Mouse (Mus musculus) megakaryocyte, embryonic 14.5 days (primary cell): ENCODE data around the gene Them5. TPM values are rescaled to one million over a fixed set of nuclear protein-coding genes. Genes with fewer than 3 reads are reported as not detected.

Experiments
- H3K27me3 ChIP-seq: replicated peaks from 2 replicates; pipeline ENCODE3; 2012; ENCODE audit warnings: inconsistent platforms
- H3K36me3 ChIP-seq: replicated peaks from 2 replicates; pipeline ENCODE3; 2012; ENCODE audit warnings: low read length, inconsistent platforms, mixed read lengths
- H3K4me1 ChIP-seq: 2 replicates; pipeline ENCODE4 v1.6.1; 2012; ENCODE audit warnings: inconsistent platforms
- H3K4me3 ChIP-seq: replicated peaks from 2 replicates; pipeline ENCODE3; 2012; ENCODE audit warnings: moderate library complexity, mild to moderate bottlenecking, inconsistent platforms
- H3K9me3 ChIP-seq: 2 replicates; pipeline ENCODE4 v1.6.1; 2012; ENCODE audit warnings: inconsistent platforms
- FLI1 ChIP-seq: IDR thresholded peaks from 2 replicates; pipeline ENCODE4 v1.6.1; 2012; ENCODE audit warnings: low read length, inconsistent platforms, mixed read lengths
- GATA1 ChIP-seq: IDR thresholded peaks from 3 replicates; pipeline ENCODE4 v1.6.1; 2012; ENCODE audit warnings: mixed read lengths, low read length, inconsistent platforms, borderline replicate concordance
- polyA plus RNA-seq: library from polyadenylated mRNA; stranded (reverse); fragments of >175 nt; gene quantifications from 2 replicates; pipeline ENCODE4 v1.2.3, GENCODE M21; 2012; ENCODE audit warnings: low replicate concordance; ENCODE audit not compliant: insufficient read depth

Gene Them5
- polyA plus RNA-seq = not detected in 2 replicates

DNA sequence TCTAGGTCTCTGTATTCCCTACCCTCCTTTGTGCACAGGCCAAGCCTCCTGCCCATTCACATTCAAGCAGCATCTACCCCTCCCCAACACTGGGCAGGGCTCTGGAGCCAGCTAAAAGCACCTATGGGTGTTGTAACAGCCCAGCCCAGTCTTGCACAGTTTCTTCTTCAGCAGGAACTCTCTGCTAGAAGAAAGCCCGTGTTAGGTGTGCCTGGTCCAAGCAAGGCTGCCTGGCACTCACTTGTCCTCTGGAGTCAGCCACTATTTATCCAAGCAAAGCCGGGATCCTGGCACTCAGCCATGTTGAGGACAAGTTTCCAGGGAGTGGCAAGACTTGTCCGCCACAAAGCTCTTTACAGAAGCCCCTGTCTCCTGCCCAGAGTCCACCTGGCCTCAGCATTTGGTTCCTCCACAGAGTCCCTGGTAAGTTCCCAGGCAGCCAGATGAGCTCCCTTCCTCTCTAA is at the start of gene Them5:
TSS of gene Them5 (plus strand) at position 141 of the 464 bp plus-strand sequence.
- Histone ChIP-seq H3K9me3 (0 out of 2 replicates have a peak, but pooled peaks cover 3% of the 10 kb centered on the region), H3K36me3 (no peaks in the 10 kb centered on the region), H3K4me1 (no peaks in the 10 kb centered on the region), H3K4me3 (no peak within 1 kb of the TSS), H3K27me3 (peaks cover 13% of the 10 kb centered on the region)
- TF ChIP-seq GATA1 = no peak
- TF ChIP-seq FLI1 = no peak

DNA sequence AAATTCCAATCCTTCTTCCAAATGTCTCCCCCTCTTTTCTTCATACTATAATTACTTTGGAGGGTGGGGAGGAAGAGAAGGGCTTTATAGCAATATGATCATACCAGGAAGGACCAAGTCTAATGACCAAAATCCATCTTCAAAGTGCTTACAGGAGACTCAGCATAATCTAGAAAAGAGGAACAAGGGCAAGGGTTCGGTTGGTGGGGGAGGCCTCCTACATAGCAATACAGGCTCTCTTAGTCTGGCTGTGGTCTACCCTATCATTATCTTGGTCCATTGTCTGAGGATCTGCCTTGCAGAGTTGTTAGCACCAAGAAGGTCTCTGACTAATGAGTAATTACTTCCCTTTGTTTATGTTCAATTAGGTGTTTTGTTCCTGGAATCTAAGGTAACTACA is 36.4 kb upstream of the Them5 start:
- TF ChIP-seq GATA1 (no peak), FLI1 (no peak)
- no peak overlapping the region for H3K4me3 ChIP-seq
- no peaks in the 10 kb centered on the region; the same call in 1 of the 2 replicates for H3K9me3 ChIP-seq
- H3K27me3 ChIP-seq = no peaks in the 10 kb centered on the region
- no peaks in the 10 kb centered on the region for H3K36me3 ChIP-seq
- peaks cover 13% of the 10 kb centered on the region for H3K4me1 ChIP-seq

DNA sequence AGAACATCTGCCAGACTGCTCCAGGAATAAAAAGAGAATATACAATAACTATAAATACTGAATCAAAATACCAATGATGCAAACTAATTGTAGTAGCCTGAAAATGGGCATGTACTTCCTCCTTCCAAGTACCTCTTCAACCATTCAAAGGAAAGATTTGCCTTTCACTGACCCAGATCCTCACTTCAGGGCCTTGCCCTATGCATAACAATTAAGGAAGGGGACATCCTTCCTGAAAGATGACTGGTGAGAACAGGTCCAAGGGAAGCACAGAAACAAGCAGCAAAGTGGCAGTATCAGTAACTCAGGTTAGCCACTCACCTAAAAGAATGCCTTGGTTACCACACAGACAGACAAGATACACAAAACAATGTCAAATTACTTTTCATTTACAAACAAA is 34.9 kb upstream of the Them5 start:
- Histone ChIP-seq H3K9me3 (no peaks in the 10 kb centered on the region; the same call in 1 of the 2 replicates), H3K27me3 (no peaks in the 10 kb centered on the region), H3K4me3 (no peak overlapping the region), H3K36me3 (no peaks in the 10 kb centered on the region), H3K4me1 (peaks cover 25% of the 10 kb centered on the region)
- TF ChIP-seq FLI1 (no peak), GATA1 (no peak)

DNA sequence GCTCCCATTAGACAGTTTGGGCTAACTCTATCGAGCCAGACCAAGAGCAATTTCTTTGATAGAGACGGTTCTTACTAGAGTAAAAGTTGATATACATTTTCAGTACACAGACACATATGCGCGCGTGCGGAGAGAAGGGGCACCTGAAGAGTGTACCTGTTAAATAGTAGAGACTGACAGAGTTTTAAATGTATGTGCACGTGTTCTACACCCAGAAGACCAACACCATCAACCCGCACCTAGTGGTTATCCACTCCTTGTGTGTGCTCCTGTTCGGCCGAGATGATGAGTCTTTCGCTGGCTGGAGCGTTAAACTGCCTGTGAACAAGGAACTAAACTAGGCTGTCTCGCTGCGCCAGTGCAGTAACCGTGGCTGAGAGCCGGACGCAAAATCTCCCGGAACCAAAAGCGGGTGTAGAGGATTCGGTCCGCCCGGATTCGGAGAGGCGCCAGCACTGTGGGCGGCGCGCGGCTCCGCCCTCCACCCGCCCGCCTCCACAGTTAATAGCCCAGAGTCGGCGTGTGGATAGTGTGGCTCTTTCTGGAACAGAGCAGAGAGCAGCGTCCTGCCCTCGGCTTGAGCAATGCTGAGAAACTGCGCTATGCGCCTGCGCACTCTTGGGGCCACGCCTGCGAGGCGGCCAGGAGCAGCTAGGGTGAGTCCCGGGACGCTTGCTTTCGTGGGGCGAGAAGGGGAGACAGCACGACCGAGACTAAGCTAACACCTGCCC is 32.1 kb upstream of the Them5 start, which contains the start of gene Them4:
TSS of gene Them4 (plus strand) at position 457 of the 731 bp plus-strand sequence.
- peak within 1 kb of the TSS; percentile 94 for H3K4me3 ChIP-seq
- peaks cover 25% of the 10 kb centered on the region for H3K4me1 ChIP-seq
- no peaks in the 10 kb centered on the region for H3K36me3 ChIP-seq
- H3K9me3 ChIP-seq = no peaks in the 10 kb centered on the region
- no peaks in the 10 kb centered on the region for H3K27me3 ChIP-seq
- no peak for TF ChIP-seq GATA1
- no peak for TF ChIP-seq FLI1

DNA sequence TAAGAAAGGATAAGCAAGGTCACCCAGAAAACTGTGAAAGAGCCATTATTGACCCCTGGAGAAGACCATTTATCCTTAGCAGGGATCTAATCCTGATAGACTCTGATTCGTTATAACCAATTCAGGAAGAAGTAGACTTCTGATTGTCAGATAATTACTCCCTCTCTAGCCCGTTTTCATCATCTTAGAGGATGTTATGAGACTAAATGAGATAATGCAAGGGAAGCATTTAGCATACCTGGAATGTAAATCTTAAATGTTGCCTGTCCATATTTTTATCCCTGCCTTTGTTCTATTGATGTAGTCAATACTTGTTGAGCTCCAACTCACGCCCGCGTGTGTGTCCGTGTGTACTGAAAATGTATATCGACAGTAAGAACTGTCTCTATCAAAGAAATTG is 31.4 kb upstream of the Them5 start:
- Histone ChIP-seq H3K36me3 (no peaks in the 10 kb centered on the region), H3K4me1 (peaks cover 25% of the 10 kb centered on the region), H3K9me3 (no peaks in the 10 kb centered on the region), H3K4me3 (peak overlapping the region; percentile 94), H3K27me3 (no peaks in the 10 kb centered on the region)
- TF ChIP-seq GATA1 = no peak
- TF ChIP-seq FLI1 = no peak

DNA sequence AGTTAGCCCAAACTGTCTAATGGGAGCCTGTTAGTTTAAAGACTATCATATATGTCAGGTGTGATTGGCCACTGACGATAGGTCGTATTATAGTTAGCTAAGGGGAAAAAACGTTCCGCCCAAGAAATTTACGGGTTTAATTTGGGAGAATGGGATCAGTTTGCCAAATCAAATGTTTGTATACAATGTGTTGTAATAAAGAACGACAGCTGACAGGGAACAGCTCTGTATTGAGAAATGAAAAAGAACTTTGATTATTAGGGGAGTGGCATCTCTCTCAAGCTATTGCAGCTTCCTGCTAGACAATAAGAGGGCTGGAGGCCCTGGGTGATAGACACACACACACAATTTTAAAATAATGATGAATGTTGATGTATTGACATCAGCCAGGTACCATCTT is 31.0 kb upstream of the Them5 start:
- H3K4me1 ChIP-seq = peaks cover 25% of the 10 kb centered on the region
- TF ChIP-seq FLI1 (no peak), GATA1 (no peak)
- no peaks in the 10 kb centered on the region for H3K36me3 ChIP-seq
- no peaks in the 10 kb centered on the region for H3K9me3 ChIP-seq
- peak overlapping the region; percentile 94 for H3K4me3 ChIP-seq
- H3K27me3 ChIP-seq = no peaks in the 10 kb centered on the region

DNA sequence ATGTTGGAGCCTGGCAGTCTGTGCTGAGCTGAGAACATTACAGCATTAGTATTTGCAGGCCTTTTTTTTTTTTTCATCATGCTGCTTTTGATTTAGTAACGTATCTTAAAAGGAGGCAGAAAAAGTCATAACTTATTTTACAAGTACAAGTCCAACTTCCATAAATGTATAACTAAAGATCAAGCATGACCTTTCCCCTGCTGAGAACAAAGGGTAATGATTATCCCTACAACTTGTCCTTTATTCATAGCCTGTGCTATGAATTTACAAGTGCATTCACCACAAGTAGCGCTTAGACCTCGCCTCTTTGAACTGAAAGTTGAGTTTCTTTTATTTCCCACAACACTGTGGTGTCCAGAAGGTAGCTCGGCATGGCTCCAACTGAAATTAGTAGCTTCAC is 30.5 kb upstream of the Them5 start:
- no peak overlapping the region for H3K4me3 ChIP-seq
- TF ChIP-seq GATA1 (no peak), FLI1 (no peak)
- no peaks in the 10 kb centered on the region for H3K27me3 ChIP-seq
- H3K4me1 ChIP-seq = peaks cover 25% of the 10 kb centered on the region
- no peaks in the 10 kb centered on the region for H3K9me3 ChIP-seq
- H3K36me3 ChIP-seq = no peaks in the 10 kb centered on the region

DNA sequence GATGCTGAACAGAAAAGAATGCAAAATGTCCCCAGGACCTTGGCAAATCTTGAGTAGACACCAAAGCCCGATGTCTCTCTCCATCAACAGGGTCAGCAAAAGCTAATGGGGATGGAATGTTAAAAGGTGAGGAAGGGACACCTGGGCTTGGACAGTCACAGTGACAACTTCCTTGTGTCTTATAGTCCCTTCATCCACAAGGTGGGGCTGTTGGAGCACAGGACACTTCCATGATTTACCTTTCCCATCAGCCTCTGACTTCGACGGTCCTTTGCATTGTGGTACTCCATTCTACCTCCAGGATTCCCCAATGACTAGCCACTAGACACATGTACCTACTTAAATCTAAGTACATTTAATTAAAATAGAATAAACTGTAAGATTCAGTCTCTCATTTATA is 13.2 kb upstream of the Them5 start:
- Histone ChIP-seq H3K36me3 (no peaks in the 10 kb centered on the region), H3K27me3 (no peaks in the 10 kb centered on the region), H3K9me3 (no peaks in the 10 kb centered on the region), H3K4me3 (no peak overlapping the region), H3K4me1 (no peaks in the 10 kb centered on the region)
- TF ChIP-seq FLI1 (no peak), GATA1 (no peak)

DNA sequence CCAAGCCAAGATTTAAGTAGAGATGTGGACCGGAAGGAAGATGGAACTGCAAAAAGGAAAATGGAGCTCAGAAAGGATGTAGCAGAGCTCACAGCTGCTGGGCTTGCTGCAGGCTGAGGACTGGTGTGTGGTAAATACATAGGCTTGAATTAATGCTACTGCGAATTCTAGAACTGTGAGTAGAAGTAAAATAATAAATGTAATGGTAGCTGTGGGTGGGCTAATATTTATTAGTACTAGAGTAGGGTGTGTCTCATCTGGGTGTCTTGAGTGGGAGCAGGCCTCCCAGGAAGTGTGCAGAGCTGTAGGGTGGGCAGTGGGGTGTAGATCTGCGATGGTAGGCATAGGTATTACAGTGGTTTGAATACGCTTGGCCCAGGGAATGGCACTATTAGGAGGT is 7.5 kb upstream of the Them5 start:
- H3K9me3 ChIP-seq = 0 out of 2 replicates have a peak, but pooled peaks cover 3% of the 10 kb centered on the region
- TF ChIP-seq GATA1 (no peak), FLI1 (no peak)
- H3K36me3 ChIP-seq = no peaks in the 10 kb centered on the region
- H3K27me3 ChIP-seq = no peaks in the 10 kb centered on the region
- H3K4me1 ChIP-seq = no peaks in the 10 kb centered on the region
- no peak overlapping the region for H3K4me3 ChIP-seq

DNA sequence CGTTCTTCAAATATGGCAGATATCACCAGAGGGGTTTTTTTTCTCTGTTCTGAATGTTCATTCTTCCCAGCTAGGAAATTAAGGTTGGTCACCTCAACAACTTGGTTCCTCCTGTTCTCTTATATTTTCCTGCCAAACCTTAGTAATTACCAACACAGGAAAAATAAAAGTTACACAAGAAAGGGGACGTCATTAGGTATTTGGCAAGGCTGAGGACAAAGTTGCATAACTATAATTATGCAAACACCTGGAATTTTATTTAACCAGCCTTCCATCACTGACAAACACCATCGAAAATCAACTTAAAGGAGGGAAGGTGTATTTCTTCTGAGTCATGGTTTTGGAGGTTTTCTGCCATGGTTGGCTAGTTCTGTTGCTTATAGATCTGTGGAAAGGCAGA is 3.4 kb upstream of the Them5 start:
- no peak for TF ChIP-seq GATA1
- TF ChIP-seq FLI1 = no peak
- Histone ChIP-seq H3K9me3 (0 out of 2 replicates have a peak, but pooled peaks cover 3% of the 10 kb centered on the region), H3K4me1 (no peaks in the 10 kb centered on the region), H3K27me3 (peaks cover 4% of the 10 kb centered on the region), H3K4me3 (no peak overlapping the region), H3K36me3 (no peaks in the 10 kb centered on the region)
